Mouse (Mus musculus) heart, adult 2 months (tissue): ENCODE results near the gene Ltc4s. TPM values are rescaled to one million over a fixed set of nuclear protein-coding genes. Genes with fewer than 3 reads are reported as not detected.

Experiments
- DNase-seq, 2 experiments: peaks; one replicate each; pipeline ENCODE4 v3.0.0; 2021
- H3K27ac ChIP-seq: fragments of 200-600 bp; 2 replicates; pipeline ENCODE4 v1.8.1; 2022
- H3K27me3 ChIP-seq: fragments of 200-500 bp; 2 replicates; pipeline ENCODE4 v1.6.1; 2012; ENCODE audit warnings: mild to moderate bottlenecking, low read length, inconsistent platforms, mixed read lengths; ENCODE audit not compliant: control insufficient read depth, insufficient read depth
- H3K36me3 ChIP-seq: fragments of 200-500 bp; 2 replicates; pipeline ENCODE4 v1.6.1; 2012; ENCODE audit warnings: low read length, inconsistent platforms; ENCODE audit not compliant: control insufficient read depth, insufficient read depth
- H3K4me1 ChIP-seq: fragments of 200-500 bp; 2 replicates; pipeline ENCODE4 v1.6.1; 2011; ENCODE audit warnings: low read length; ENCODE audit not compliant: control insufficient read depth, insufficient read depth
- H3K4me3 ChIP-seq: fragments of 200-600 bp; 2 replicates; pipeline ENCODE4 v1.8.1; 2022
- H3K79me2 ChIP-seq: fragments of 200-500 bp; replicated peaks from 2 replicates; pipeline ENCODE4 v1.6.1; 2012; ENCODE audit warnings: mild to moderate bottlenecking, inconsistent platforms, low read length, moderate library complexity, mixed read lengths; ENCODE audit not compliant: control insufficient read depth, insufficient read depth
- H3K9ac ChIP-seq: fragments of 200-500 bp; 2 replicates; pipeline ENCODE4 v1.6.1; 2012; ENCODE audit warnings: low read depth, mild to moderate bottlenecking, control low read depth, inconsistent platforms, low read length, mixed read lengths
- CTCF ChIP-seq: fragments of 200-600 bp; IDR thresholded peaks from 2 replicates; pipeline ENCODE4 v1.8.1; 2022; ENCODE audit warnings: antibody characterized with exemption, mild to moderate bottlenecking, moderate library complexity
- EP300 ChIP-seq: fragments of 200-500 bp; IDR thresholded peaks from 2 replicates; pipeline ENCODE4 v1.6.1; 2011; ENCODE audit warnings: low read depth, low read length, control low read depth; ENCODE audit not compliant: insufficient read depth
- POLR2A ChIP-seq: fragments of 200-500 bp; IDR thresholded peaks from 2 replicates; pipeline ENCODE4 v1.6.1; 2011; ENCODE audit warnings: mild to moderate bottlenecking, low read depth, low read length, control low read depth; ENCODE audit not compliant: insufficient read depth
- WGBS: fragments of 180-500 bp; shearing (Covaris S2); methylation state at CpG from one replicate; pipeline ENCODE4 v1.1.7; 2018; 5-methylcytosine and 5-hydroxymethylcytosine counted together
- intact Hi-C: fragments of 180-260 bp; cut with DNase I; formaldehyde crosslinking; loops from one replicate; pipeline ENCODE4 v1.15.1; 2025
- polyA plus RNA-seq: library from polyadenylated mRNA; depleted of rRNA; stranded (reverse); fragments of >200 nt; gene quantifications from 2 replicates; pipeline ENCODE4 v1.2.3, GENCODE M21; 2012
- total RNA-seq, 2 experiments: library from RNA; stranded (reverse); gene quantifications; 2 replicates each; pipeline ENCODE4 v1.2.3; 2021

The Ltc4s gene
- total and polyA plus RNA-seq, 3 experiments, result 8.8 to 16.2 (median 10.0) TPM

DNA sequence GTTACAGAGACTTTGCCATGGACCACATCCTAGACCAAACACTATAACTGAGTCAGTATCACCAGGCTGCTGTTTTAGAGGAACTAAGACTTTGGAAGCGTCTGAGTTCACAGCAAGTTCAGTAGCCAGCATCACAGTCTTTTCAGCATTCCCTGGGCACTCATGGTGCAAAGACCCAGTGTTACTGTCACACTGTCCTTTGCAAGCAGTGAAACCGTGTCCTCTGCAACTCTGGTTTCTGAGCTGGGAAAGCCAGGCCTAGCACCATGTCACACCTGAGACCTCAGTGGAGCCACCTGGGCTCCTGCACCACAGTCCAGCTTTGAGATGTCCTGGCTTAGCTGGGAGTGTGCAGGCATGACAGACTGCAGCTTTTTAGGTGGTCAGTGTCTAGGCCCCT is 39.5 kb downstream of the Ltc4s start:
- WGBS, result 85% methylated on average over 2 of the region's 2 CpGs
- Histone ChIP-seq H3K79me2 (no peaks in the 10 kb centered on the region), H3K27me3 (no peaks in the 10 kb centered on the region), H3K4me3 (no peak overlapping the region), H3K27ac (no peak overlapping the region), H3K9ac (no peak overlapping the region), H3K36me3 (no peaks in the 10 kb centered on the region; the same call in 1 of the 2 replicates), H3K4me1 (no peaks in the 10 kb centered on the region)
- TF ChIP-seq CTCF (no peak), EP300 (no peak), POLR2A (0 out of 2 replicates have a peak, but pooled peaks have one; percentile 31)
- DNase-seq, result no peak
- intact Hi-C loops, result no loop called here

DNA sequence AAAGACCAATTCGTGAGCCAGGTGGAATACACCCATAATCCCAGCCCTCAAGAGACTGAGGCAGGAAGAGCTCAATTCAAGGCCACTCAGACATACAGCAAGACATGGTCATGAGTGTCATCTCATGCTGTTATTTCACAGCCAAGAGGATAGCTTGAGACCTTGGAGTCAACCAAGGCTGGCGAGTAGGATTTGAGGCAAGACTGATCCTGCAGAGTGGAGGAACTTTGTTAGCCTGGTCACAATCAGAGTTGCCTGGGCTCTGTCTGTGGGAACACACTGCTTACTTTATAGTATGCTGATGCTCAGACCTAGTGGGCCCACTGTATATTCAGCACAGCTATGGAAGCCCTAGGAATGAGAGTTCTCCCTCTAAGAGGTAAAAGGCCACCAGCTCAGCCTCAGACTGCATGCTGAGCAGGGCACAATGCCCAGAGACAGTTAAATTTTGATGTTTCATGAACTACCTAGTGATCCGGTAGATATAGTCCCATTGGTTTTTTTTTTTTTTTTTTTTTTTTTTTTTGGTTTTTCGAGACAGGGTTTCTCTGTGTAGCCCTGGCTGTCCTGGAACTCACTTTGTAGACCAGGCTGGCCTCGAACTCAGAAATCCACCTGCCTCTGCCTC is 40.1 kb downstream of the Ltc4s start:
- intact Hi-C loops, result no loop called here

DNA sequence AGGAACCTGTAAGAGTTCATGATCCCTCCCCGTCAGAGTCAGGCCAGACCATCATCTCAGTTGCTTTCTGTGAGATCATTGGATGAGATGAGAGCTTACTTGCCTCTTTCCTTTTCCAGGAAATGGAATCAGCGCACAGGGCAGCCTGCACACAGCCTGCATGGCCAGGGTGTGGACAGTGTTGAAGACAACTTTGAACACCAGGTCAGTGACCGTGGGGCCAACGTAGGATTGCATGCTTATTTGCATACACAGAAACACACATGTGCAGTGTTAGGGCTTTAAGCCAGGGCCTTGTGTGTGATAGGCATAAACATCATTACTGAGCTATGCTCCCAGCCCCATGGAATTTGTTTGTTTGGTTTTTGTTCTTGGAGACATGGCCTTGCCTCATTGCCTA is 40.9 kb downstream of the Ltc4s start:
- Histone ChIP-seq H3K79me2 (no peaks in the 10 kb centered on the region), H3K27ac (no peak overlapping the region), H3K4me3 (no peak overlapping the region), H3K9ac (no peak overlapping the region), H3K36me3 (no peaks in the 10 kb centered on the region; the same call in 1 of the 2 replicates), H3K27me3 (no peaks in the 10 kb centered on the region), H3K4me1 (no peaks in the 10 kb centered on the region)
- intact Hi-C loops, result no loop called here
- no peak for TF ChIP-seq CTCF
- TF ChIP-seq EP300, result no peak
- no peak; the same call in 1 of the 2 replicates for TF ChIP-seq POLR2A
- 82% methylated on average over 4 of the region's 4 CpGs for WGBS
- no peak for DNase-seq

More for the DNA sequence above, 40.1 kb downstream of the Ltc4s start:
- Histone ChIP-seq H3K27ac (no peak overlapping the region), H3K9ac (no peak overlapping the region), H3K36me3 (no peaks in the 10 kb centered on the region; the same call in 1 of the 2 replicates), H3K27me3 (no peaks in the 10 kb centered on the region), H3K79me2 (no peaks in the 10 kb centered on the region), H3K4me1 (no peaks in the 10 kb centered on the region), H3K4me3 (no peak overlapping the region)
- no peak for DNase-seq
- TF ChIP-seq POLR2A, result no peak
- no peak for TF ChIP-seq CTCF
- no peak for TF ChIP-seq EP300
- WGBS, result 71% methylated on average over 4 of the region's 5 CpGs

DNA sequence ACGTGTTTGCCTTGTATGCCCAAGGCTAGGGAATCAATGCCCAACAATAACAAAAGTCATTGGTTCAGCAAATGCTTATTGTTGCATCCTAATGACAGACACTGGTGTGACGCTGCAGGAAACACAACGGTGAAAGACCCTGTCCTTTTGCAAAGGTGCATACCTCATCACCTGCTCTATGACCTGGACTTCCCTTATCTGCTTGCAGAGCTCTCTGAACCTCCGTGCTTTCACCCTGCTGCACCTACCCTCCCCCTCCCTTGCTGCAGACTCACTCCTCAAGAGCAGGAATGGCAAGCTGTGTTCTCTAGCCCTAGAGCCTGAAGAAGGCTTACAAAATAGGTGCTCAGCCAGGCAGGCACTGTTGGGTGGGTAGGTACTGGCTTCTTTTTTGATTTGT is 43.6 kb downstream of the Ltc4s start:
- TF ChIP-seq CTCF (no peak), POLR2A (no peak)
- H3K36me3 ChIP-seq, result no peaks in the 10 kb centered on the region
- intact Hi-C loops, result no loop called here
- no peaks in the 10 kb centered on the region for H3K27me3 ChIP-seq
- no peak overlapping the region for H3K27ac ChIP-seq
- no peak overlapping the region for H3K4me3 ChIP-seq
- WGBS, result 72% methylated on average over 4 of the region's 4 CpGs
- H3K9ac ChIP-seq, result no peak overlapping the region
- no peak for DNase-seq
- H3K4me1 ChIP-seq, result no peaks in the 10 kb centered on the region
- H3K79me2 ChIP-seq, result no peaks in the 10 kb centered on the region

DNA sequence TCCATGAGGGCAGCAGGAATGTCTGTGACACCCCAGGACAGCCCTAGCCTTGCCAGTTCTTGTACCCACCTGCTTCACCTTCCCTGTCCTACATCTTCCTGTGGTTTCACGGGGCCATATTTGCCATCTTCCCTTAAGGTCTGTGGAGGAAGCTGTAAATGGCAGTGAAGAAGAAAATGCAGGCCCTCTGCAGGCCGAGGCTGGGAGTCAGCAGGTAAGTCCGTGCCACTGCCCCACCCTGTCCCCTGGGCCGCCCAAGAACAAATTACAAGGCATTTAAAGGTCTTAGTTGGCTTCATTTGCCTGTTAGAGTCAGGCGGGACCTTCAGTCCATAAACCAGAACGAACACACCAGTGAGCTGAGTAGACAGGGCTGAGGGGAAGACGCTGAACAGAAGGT is 44.3 kb downstream of the Ltc4s start:
- TF ChIP-seq CTCF (no peak), POLR2A (no peak), EP300 (no peak)
- intact Hi-C loops, result no loop called here
- H3K4me3 ChIP-seq, result no peak overlapping the region
- no peak for DNase-seq
- 85% methylated on average over 7 of the region's 7 CpGs for WGBS
- no peaks in the 10 kb centered on the region for H3K4me1 ChIP-seq
- no peaks in the 10 kb centered on the region for H3K27me3 ChIP-seq
- no peaks in the 10 kb centered on the region for H3K36me3 ChIP-seq
- H3K79me2 ChIP-seq, result no peaks in the 10 kb centered on the region
- no peak overlapping the region for H3K9ac ChIP-seq
- no peak overlapping the region for H3K27ac ChIP-seq

DNA sequence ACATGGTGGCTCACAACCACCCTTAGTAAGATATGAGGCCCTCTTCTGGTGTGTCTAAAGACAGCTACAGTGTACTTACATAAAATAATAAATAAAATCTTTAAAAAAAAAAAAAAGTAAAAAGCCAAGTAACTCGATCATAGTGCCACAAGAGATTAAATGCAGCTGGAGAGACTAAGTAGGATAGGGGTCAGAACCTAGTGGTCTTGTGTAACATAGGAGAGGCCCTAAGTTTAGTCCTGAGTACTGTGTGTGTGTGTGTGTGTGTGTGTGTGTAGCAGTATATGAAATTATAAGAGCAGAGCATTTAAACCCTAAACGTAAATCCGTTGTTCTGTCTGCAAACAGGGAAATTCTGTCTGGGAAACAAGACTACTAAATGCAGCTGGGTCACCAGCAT is 46.1 kb downstream of the Ltc4s start:
- Histone ChIP-seq H3K4me3 (no peak overlapping the region), H3K4me1 (no peaks in the 10 kb centered on the region), H3K27ac (no peak overlapping the region), H3K9ac (no peak overlapping the region), H3K79me2 (no peaks in the 10 kb centered on the region), H3K27me3 (no peaks in the 10 kb centered on the region), H3K36me3 (no peaks in the 10 kb centered on the region)
- intact Hi-C loops, result no loop called here
- 79% methylated on average over 3 of the region's 3 CpGs for WGBS
- no peak for DNase-seq
- no peak for TF ChIP-seq EP300
- no peak for TF ChIP-seq POLR2A
- TF ChIP-seq CTCF, result no peak
